ENCODE assay signal across 25 mouse cellular contexts in the genomic region with DNA sequence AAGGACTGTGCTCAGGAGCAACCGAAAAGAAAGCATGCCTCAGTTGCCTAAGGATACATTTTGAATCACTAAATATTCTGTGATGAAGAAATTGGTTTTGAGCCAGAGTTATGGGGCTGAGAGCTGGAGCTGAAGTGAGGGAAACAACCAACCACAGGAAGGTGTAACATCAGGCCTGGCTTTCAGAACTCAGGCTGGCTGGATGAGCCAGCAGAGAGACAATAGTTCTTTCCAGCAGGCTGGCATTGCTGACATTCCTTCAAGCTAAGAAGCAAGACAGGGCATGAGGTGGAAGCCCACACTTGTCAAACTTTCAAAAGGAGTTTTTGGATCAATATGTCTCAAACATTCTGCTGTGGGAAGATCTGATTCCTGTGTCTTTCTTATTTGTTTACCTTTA. TPM values are rescaled to one million over a fixed set of nuclear protein-coding genes. Genes with fewer than 3 reads are reported as not detected.
A peak's percentile ranks its signal among the peaks of the same experiment; 100 is the strongest.
DNase-seq lines count a peak whose midpoint lies in the region; ATAC-seq and TF ChIP-seq lines count a peak whose summit lies in the region.
"Had no signal": no experiment of that assay in that cellular context is flagged by ENCODE, and none has a peak within 500 bp of the region (broad histone marks: within the 10 kb centered on the region; RNA-seq: fewer than 3 reads in every experiment).

No protein-coding gene starts in this region.

- no peak for DNase-seq in liver, embryonic 11.5 days (ENCODE audit: low spot score)
- peak; percentile 53 for DNase-seq in Patski (ENCODE audit: low read depth, low spot score)
- no peak for DNase-seq in lung, adult 18-20 months
- no peak for DNase-seq in spleen, postnatal 10 days (ENCODE audit: low spot score in 2 of 2)
- DNase-seq: adrenal gland, adult 8-10 months; adrenal gland, postnatal 25 days; cerebellum, adult 11-12 months; cerebellum, adult 8-10 months; cerebellum, postnatal 10 days; cerebellum, postnatal 36 days; embryo, embryonic 11 days; gastrocnemius, adult 2 months; gastrocnemius, postnatal 14 days; heart, adult 11 months had no signal

- no peak for TF ChIP-seq CTCF in Patski (IDR thresholded peaks at IDR 0.05)

- no peaks in the 10 kb centered on the region for H3K27me3 ChIP-seq in liver, embryonic 12.5 days (replicated peaks)
- H3K27me3 ChIP-seq in liver, embryonic 11.5 days (replicated peaks; ENCODE audit: control insufficient read depth, insufficient read depth, low read length), result no peaks in the 10 kb centered on the region
- no peaks in the 10 kb centered on the region for H3K27me3 ChIP-seq in Patski
- H3K27me3 ChIP-seq: embryonic facial prominence, embryonic 15.5 days; forebrain, embryonic 13.5 days; hindbrain, embryonic 12.5 days; hindbrain, embryonic 15.5 days had no signal

- CTCF ChIA-PET in Patski (lab: Charles Lee), result interaction anchor here (1.1 to 3.1 kb wide), 4 partner anchors 10 to 203 kb away, joined by 3 to 10 read pairs (median 6); no protein-coding TSS in a partner anchor

- POLR2A ChIA-PET in Patski (lab: Charles Lee), result interaction anchor here (0.9 to 1.8 kb wide), 3 partner anchors 9 to 63 kb away, joined by 3 to 5 read pairs (median 3); no protein-coding TSS in a partner anchor

- no peak overlapping the region for H3K4me3 ChIP-seq in liver, embryonic 12.5 days
- no peak overlapping the region for H3K4me3 ChIP-seq in liver, embryonic 11.5 days (ENCODE audit: low read depth, low read length)
- H3K4me3 ChIP-seq: embryonic facial prominence, embryonic 15.5 days; forebrain, embryonic 13.5 days; gastrocnemius, adult 2 months; hindbrain, embryonic 12.5 days; hindbrain, embryonic 15.5 days had no signal

- no peak overlapping the region for H3K9ac ChIP-seq in liver, embryonic 12.5 days
- H3K9ac ChIP-seq in liver, embryonic 11.5 days (ENCODE audit: low read depth, low read length), result no peak overlapping the region
- H3K9ac ChIP-seq: embryonic facial prominence, embryonic 15.5 days; forebrain, embryonic 13.5 days; hindbrain, embryonic 12.5 days; hindbrain, embryonic 15.5 days had no signal

- no peaks in the 10 kb centered on the region for H3K36me3 ChIP-seq in liver, embryonic 12.5 days
- no peaks in the 10 kb centered on the region for H3K36me3 ChIP-seq in liver, embryonic 11.5 days (ENCODE audit: control insufficient read depth, insufficient read depth, low read length)
- H3K36me3 ChIP-seq: embryonic facial prominence, embryonic 15.5 days; hindbrain, embryonic 12.5 days; hindbrain, embryonic 15.5 days had no signal

- no peaks in the 10 kb centered on the region for H3K9me3 ChIP-seq in liver, embryonic 12.5 days (replicated peaks)
- H3K9me3 ChIP-seq in liver, embryonic 11.5 days (ENCODE audit: control insufficient read depth, low read length), result no peaks in the 10 kb centered on the region
- H3K9me3 ChIP-seq: embryonic facial prominence, embryonic 15.5 days; forebrain, embryonic 13.5 days; hindbrain, embryonic 12.5 days; hindbrain, embryonic 15.5 days had no signal

- 83% methylated on average over 1 of the region's 1 CpGs for WGBS in liver, embryonic 12.5 days (ENCODE audit: insufficient replicate concordance)
- 86% methylated on average over 1 of the region's 1 CpGs for WGBS in liver, embryonic 11.5 days

- H3K4me2 ChIP-seq in liver, embryonic 12.5 days, result no peak overlapping the region
- H3K4me2 ChIP-seq in liver, embryonic 11.5 days, result no peak overlapping the region
- H3K4me2 ChIP-seq: embryonic facial prominence, embryonic 15.5 days; forebrain, embryonic 13.5 days; heart, embryonic 11.5 days; hindbrain, embryonic 12.5 days; hindbrain, embryonic 15.5 days had no signal

- ATAC-seq in liver, embryonic 12.5 days, result no peak
- no peak for ATAC-seq in liver, embryonic 11.5 days (replicated peaks; ENCODE audit: low FRiP score)
- peak; percentile 97 for ATAC-seq in Patski
- ATAC-seq in megakaryocyte-erythroid progenitor cell, adult 5-6 weeks (replicated peaks; ENCODE audit: low FRiP score, low TSS enrichment, poor library complexity, severe bottlenecking), result 0 out of 2 replicates have a peak, but pooled peaks have one; percentile 16
- ATAC-seq: activated CD4-positive, CD25-positive, alpha-beta regulatory T cell, adult 4 months; CD4-positive, CD25-positive, alpha-beta regulatory T cell, adult 4 months; forebrain, embryonic 13.5 days; forebrain, embryonic 16.5 days; intestine, postnatal 0 days had no signal

- 0 out of 2 replicates have a peak overlapping the region, but pooled peaks have one; percentile 25 for H3K27ac ChIP-seq in liver, embryonic 12.5 days
- no peak overlapping the region for H3K27ac ChIP-seq in liver, embryonic 11.5 days (ENCODE audit: low read depth, low read length)
- H3K27ac ChIP-seq: embryonic facial prominence, embryonic 15.5 days; forebrain, embryonic 13.5 days; gastrocnemius, adult 2 months; hindbrain, embryonic 12.5 days; hindbrain, embryonic 15.5 days had no signal

- peaks cover 20% of the 10 kb centered on the region for H3K4me1 ChIP-seq in liver, embryonic 12.5 days
- H3K4me1 ChIP-seq in liver, embryonic 11.5 days (replicated peaks; ENCODE audit: control insufficient read depth, insufficient read depth, low read length), result peaks cover 8% of the 10 kb centered on the region
- H3K4me1 ChIP-seq: embryonic facial prominence, embryonic 15.5 days; forebrain, embryonic 13.5 days; hindbrain, embryonic 12.5 days; hindbrain, embryonic 15.5 days had no signal

- in situ Hi-C loops in Patski (cut with MboI; ENCODE audit: low pct_unique_long_range_greater_than_20kb), result no loop called here

RNA-seq across cellular contexts. Expression of a gene that starts 48.5 kb away (rescaled TPM):
- 169 and 171 TPM in 2 replicates for polyA plus RNA-seq in liver, embryonic 12.5 days (2016; fragmentation: Nextera tagmentation; extraction: Ambion mirVana)
- 242 and 268 TPM in 2 replicates for polyA plus RNA-seq in liver, embryonic 11.5 days (2014; fragmentation: Nextera tagmentation; extraction: Ambion mirVana)
- 84.9 TPM for polyA plus RNA-seq in Patski (2021)
- total RNA-seq in megakaryocyte-erythroid progenitor cell, adult 5-6 weeks (2014; fragmentation: Nextera tagmentation), result 524 and 588 TPM in 2 replicates
- 726 and 751 TPM in 2 replicates for total RNA-seq in megakaryocyte-erythroid progenitor cell, adult 5-6 weeks (2017)

Comparison
In these comparisons a context has a peak if more than half of its experiments do, and no peak if none do; other contexts are left out.
1. ATAC-seq: peak in Patski (single experiment) and megakaryocyte-erythroid progenitor cell, adult 5-6 weeks (single experiment); none in liver, embryonic 12.5 days (single experiment) and liver, embryonic 11.5 days (single experiment).